Mouse (Mus musculus): ENCODE measurements around the gene Nkain2.

DNA sequence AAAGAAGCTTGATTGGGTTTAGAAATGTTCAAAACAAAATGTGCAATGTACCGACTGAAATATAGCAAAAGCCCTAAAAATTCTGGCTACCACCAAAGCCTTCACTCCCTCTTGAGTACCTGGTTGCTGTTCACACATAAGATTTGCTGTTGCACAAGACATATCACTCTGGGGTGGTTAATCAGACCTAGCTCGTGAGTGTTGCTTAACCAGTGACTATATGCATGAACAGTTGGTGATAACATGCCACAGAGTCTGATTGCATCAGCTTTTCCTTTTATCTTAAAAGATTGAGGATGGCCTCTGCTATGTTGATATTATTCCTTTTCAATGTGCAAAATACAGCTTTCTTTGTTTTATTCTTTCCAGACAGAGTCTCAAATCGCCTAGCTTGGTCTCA, 1243.0 kb downstream of the Nkain2 start:
- TF ChIP-seq CTCF (IDR thresholded peaks at IDR 0.05; ENCODE audit: low read depth) (no peak), EP300 (optimal IDR thresholded peaks at IDR 0.05) (no peak)
